Mouse (Mus musculus) forebrain, embryonic 10.5 days (tissue): Measurements from ENCODE around the gene Ctdsp2. TPM values are rescaled to one million over a fixed set of nuclear protein-coding genes. Genes with fewer than 3 reads are reported as not detected.
A peak's percentile ranks its signal among the peaks of the same experiment; 100 is the strongest.

ENCODE experiments used
- DNase-seq: peaks from one replicate; pipeline ENCODE4 v3.0.0-alpha.2; 2017; ENCODE audit warnings: low spot score; ENCODE audit errors: extremely low spot score
- H3K27ac ChIP-seq: fragments of 300-500 bp; sonication (generic); 2 replicates; pipeline ENCODE4 v1.5.1; 2016; ENCODE audit warnings: mild to moderate bottlenecking
- H3K27me3 ChIP-seq: fragments of 300-500 bp; sonication (generic); 2 replicates; pipeline ENCODE4 v1.6.1; 2016; ENCODE audit warnings: mild to moderate bottlenecking; ENCODE audit not compliant: poor library complexity, severe bottlenecking
- H3K36me3 ChIP-seq: fragments of 300-500 bp; sonication (generic); replicated peaks from 2 replicates; pipeline ENCODE4 v1.6.1; 2016; ENCODE audit warnings: mild to moderate bottlenecking, moderate library complexity
- H3K4me1 ChIP-seq: fragments of 300-500 bp; sonication (generic); 2 replicates; pipeline ENCODE4 v1.6.1; 2016
- H3K4me3 ChIP-seq: fragments of 300-500 bp; sonication (generic); 2 replicates; pipeline ENCODE4 v1.5.1; 2016; ENCODE audit warnings: mild to moderate bottlenecking, moderate library complexity
- H3K9me3 ChIP-seq: fragments of 300-500 bp; sonication (generic); 2 replicates; pipeline ENCODE4 v1.6.1; 2016; ENCODE audit warnings: mild to moderate bottlenecking, moderate library complexity
- WGBS: fragments of 180-500 bp; shearing (Covaris S2); methylation state at CpG from one replicate; pipeline ENCODE4 v1.1.7; 2016; 5-methylcytosine and 5-hydroxymethylcytosine counted together
- polyA plus RNA-seq: library from polyadenylated mRNA; unstranded; fragments of >200 nt; fragmentation: Nextera tagmentation; extraction: Ambion mirVana; gene quantifications from 2 replicates; pipeline ENCODE4 v1.2.1, GENCODE M21; 2016

Gene Ctdsp2
- 42.3 and 42.5 TPM in 2 replicates for polyA plus RNA-seq

DNA sequence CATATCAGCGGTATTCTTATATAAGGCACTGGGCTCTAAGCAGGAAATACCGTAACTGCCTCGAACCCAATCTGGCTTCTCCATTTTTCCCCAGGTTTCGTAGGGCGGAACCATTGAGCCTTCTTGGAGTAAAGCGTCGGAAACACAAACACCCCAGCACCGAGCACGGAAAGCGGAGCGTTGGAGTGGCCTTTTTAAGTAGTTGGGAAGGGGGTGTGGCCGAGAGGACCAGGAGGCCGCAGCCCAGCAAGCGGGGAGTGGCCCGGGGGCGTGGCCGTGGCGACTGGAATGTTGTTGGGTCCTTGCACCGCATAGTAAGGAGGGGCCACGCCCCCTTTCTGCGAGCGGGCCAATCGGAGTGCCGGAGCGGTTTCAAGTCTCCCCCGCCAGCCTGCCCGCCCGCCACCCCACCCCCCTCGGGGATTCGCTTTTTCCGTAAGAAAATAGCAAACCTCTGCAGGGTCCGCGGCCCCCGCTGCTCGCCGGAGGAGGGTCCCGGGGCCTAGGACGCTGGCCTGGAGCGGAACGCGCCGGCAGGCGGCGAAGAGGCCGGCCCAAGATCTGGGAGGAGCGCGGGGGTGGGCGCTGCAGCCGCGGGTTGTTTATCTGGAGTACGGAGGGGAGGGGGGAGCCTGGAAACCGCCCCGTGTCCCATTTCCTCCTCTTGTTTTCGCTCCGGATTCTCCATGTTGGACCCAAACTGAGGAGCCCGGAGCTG lies at the start of gene Ctdsp2:
Gene Ctdsp2 (plus strand): TSS at position 441 of the 718 bp plus-strand sequence.
- Histone ChIP-seq H3K27me3 (0 out of 2 replicates have a peak, but pooled peaks cover 3% of the 10 kb centered on the region), H3K4me3 (peak within 1 kb of the TSS; percentile 99), H3K36me3 (peaks cover 11% of the 10 kb centered on the region), H3K9me3 (no peaks in the 10 kb centered on the region), H3K4me1 (peaks cover 57% of the 10 kb centered on the region), H3K27ac (peak within 1 kb of the TSS; percentile 99)
- DNase-seq, result peak; percentile 100
- WGBS, result under 1% methylated on average over 56 of the region's 56 CpGs

DNA sequence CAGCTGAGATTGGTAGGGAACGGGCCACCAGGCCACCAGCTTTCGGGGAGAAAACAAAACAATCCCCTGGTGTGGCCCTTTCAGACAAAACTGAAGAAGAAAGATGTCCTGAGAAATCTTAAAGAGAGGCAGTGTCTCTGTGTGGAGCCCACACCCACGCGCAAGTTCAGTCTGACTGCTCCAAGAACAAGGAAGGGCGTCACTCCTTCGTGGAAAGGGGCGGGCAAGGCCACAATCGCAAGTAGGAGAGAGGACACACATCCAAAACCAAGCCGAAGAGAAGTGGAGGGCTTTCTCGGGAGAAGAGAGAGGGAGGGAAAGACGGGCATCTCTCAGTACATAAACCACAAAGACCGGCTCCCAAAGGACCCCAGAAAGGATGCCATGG lies 49.7 kb upstream of the Ctdsp2 start:
- Histone ChIP-seq H3K4me3 (peak overlapping the region; percentile 62), H3K27me3 (peaks cover 51% of the 10 kb centered on the region), H3K27ac (peak overlapping the region; percentile 88), H3K4me1 (peaks cover 67% of the 10 kb centered on the region), H3K36me3 (no peaks in the 10 kb centered on the region), H3K9me3 (no peaks in the 10 kb centered on the region)
- WGBS, result 25% methylated on average over 12 of the region's 12 CpGs
- DNase-seq, result no peak

DNA sequence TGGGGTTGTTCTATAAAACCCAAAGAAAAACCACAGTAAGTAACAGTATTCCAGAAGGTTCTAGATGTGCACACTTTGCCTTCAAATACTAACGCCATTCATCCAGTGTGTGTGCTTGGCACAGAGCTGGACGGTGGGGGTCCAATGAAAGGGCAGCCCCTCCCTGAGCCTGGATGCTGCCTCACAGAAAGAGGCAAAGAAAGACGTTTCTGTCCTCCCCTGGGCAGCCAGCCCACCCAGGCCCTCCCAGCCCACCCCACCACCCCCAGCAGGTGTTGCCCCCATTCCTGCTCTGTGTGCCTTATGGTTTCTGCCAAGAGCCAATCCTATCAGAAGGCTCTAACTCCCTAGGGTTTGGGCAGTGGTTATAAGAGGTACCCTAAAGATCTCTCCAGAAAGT lies 49.0 kb upstream of the Ctdsp2 start:
- H3K4me3 ChIP-seq, result no peak overlapping the region

DNA sequence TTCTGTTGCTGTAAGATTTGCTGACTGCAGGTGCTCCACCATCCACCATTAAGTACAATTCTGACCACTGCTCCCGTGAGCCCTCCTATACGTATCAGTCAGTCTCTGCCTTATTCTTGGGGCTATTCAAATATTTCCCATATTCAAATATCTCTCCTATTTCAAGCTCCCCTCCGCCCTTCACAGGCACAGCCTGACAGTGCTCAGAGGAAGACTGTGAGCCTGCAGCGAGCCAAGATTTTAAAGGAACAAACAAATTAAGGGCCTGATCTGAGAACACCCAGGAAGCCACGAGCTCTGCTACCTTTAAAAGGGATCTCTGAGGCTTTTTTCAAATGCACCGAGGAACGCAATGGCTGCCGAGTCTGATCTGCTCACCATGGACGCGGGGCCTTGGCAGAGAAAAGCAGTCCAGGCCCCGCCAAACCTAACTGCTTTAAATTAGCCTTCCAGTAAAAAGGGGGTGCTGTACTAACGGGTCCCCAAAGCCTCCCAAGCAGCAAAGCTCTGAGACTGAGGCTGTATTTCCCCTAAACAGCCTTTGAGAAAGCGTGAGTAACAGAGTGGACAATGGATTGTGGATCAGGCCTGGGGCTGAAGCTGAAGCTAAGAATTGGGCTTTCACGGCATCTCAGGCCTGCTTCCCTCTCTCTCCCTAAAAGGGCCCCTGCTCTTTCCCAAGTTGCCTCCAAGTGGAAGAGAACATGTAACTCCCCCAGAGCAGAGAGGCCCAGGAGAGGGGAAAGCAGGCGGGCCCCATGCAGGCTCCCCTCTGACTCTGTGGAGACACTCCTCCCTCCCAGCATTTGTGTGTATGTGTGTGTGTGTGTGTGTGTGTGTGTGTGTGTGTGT lies 48.0 kb upstream of the Ctdsp2 start:
- peak; percentile 41 for DNase-seq
- H3K9me3 ChIP-seq, result no peaks in the 10 kb centered on the region
- 40% methylated on average over 15 of the region's 15 CpGs for WGBS
- H3K27me3 ChIP-seq, result peaks cover 47% of the 10 kb centered on the region
- H3K27ac ChIP-seq, result peak overlapping the region; percentile 89
- no peaks in the 10 kb centered on the region for H3K36me3 ChIP-seq
- no peak overlapping the region; the same call in 1 of the 2 replicates for H3K4me3 ChIP-seq
- H3K4me1 ChIP-seq, result peaks cover 75% of the 10 kb centered on the region

More for the DNA sequence above, 49.0 kb upstream of the Ctdsp2 start:
- Histone ChIP-seq H3K9me3 (no peaks in the 10 kb centered on the region), H3K4me1 (peaks cover 67% of the 10 kb centered on the region), H3K36me3 (no peaks in the 10 kb centered on the region), H3K27ac (peak overlapping the region; percentile 89), H3K27me3 (peaks cover 51% of the 10 kb centered on the region)
- 59% methylated on average over 3 of the region's 3 CpGs for WGBS
- no peak for DNase-seq

DNA sequence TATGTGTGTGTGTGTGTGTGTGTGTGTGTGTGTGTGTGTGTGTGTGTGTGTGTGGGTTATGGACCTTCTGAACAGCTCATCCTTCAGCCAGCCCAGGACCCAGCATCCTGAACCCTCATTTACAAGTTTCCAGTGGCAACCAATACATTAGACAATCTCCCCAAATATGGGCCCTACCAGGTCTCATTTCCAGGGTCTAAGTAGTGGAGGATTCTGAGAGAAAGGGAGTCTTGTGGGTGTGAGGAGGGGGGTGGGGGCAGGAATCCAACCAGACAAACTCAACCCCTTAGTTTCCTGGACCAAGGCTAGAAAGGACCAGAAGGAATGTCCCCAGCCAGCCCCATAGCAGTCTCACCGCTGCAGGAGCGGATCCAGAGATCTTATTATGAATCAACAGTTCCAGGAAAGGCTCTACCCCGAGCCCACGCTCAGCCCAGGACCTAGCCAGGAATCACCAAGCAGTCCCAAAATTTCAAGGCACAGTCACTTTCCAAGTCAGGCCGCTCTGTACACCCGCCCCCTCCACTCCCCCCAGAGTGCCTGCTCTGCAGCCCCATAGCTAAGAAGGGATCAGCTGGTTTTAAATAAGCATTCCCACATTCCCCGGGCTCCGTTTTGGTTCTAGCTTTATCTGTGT lies 47.3 kb upstream of the Ctdsp2 start:
- WGBS, result 74% methylated on average over 8 of the region's 8 CpGs
- Histone ChIP-seq H3K36me3 (no peaks in the 10 kb centered on the region), H3K9me3 (no peaks in the 10 kb centered on the region), H3K27ac (peak overlapping the region; percentile 89), H3K4me1 (peaks cover 75% of the 10 kb centered on the region), H3K4me3 (no peak overlapping the region), H3K27me3 (peaks cover 40% of the 10 kb centered on the region)
- DNase-seq, result no peak

DNA sequence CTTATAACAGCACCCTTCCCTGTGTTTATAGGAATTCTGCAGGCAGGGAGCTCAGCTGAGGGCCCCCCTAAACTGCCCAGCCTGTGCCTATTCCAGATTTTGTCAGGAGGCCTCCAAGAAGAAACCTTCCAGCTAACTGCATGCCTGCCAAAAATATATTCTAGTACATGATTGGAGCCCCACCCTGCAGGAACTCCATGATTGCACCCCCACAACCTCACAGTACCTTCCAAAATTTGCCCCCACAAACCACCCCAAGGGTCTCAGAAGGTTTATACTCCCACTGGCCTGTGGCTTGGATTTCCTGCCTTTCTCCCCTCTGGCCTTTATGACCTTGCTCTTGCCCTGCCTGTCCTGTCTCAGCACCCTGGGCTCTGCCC lies 46.8 kb upstream of the Ctdsp2 start:
- H3K9me3 ChIP-seq, result no peaks in the 10 kb centered on the region
- no peak for DNase-seq
- peak overlapping the region; percentile 89 for H3K27ac ChIP-seq
- H3K27me3 ChIP-seq, result peaks cover 35% of the 10 kb centered on the region
- peaks cover 71% of the 10 kb centered on the region for H3K4me1 ChIP-seq
- H3K36me3 ChIP-seq, result no peaks in the 10 kb centered on the region
- H3K4me3 ChIP-seq, result no peak overlapping the region

DNA sequence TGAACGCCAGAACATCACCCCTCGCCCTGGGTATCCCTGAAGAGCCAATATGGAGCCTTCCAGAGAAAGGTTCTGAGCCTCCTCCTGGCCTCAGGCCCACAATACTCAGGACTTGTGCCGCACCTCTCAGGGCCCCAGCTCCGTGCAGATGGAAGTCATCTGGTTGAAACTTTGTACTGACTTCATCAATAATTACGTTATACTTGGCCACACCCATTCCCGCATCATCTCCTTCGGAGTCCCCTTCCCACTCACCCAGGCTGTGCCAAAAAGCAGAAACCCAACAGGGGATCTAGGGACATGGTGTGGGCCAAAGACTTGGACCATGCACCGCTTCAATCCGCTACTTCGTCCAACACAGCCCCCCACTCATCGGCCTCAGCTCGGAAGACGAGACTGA lies 44.0 kb upstream of the Ctdsp2 start:
- 92% methylated on average over 13 of the region's 13 CpGs for WGBS
- DNase-seq, result no peak
- H3K27me3 ChIP-seq, result peaks cover 8% of the 10 kb centered on the region
- H3K4me3 ChIP-seq, result no peak overlapping the region
- no peaks in the 10 kb centered on the region for H3K36me3 ChIP-seq
- H3K9me3 ChIP-seq, result peaks cover 16% of the 10 kb centered on the region
- H3K4me1 ChIP-seq, result peaks cover 43% of the 10 kb centered on the region
- H3K27ac ChIP-seq, result peak overlapping the region; percentile 79; the same call in 1 of the 2 replicates

DNA sequence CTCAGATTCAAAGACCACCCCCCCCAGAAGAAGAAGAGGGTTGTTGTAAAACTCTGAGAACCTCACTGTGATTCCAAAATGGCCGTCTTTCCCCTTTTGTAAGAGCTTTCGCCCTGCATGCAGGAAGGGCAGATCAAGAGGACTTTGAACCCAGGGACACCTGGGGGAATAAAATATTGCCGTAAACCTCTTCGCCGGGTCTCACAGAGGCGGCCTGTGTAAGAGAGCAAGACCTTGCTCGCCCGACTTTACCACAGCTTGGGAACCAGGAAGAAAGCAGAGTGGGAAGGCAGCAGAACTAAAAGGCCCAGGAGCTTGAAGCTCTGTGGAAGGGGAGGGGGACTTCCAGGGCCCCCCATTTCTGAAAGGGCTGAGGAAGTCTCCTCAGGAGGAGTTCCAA lies 43.4 kb upstream of the Ctdsp2 start:
- H3K9me3 ChIP-seq, result peaks cover 16% of the 10 kb centered on the region
- H3K27ac ChIP-seq, result peak overlapping the region; percentile 79
- H3K4me3 ChIP-seq, result no peak overlapping the region
- 90% methylated on average over 8 of the region's 8 CpGs for WGBS
- DNase-seq, result no peak
- H3K27me3 ChIP-seq, result peaks cover 2% of the 10 kb centered on the region
- H3K36me3 ChIP-seq, result no peaks in the 10 kb centered on the region
- peaks cover 37% of the 10 kb centered on the region for H3K4me1 ChIP-seq

DNA sequence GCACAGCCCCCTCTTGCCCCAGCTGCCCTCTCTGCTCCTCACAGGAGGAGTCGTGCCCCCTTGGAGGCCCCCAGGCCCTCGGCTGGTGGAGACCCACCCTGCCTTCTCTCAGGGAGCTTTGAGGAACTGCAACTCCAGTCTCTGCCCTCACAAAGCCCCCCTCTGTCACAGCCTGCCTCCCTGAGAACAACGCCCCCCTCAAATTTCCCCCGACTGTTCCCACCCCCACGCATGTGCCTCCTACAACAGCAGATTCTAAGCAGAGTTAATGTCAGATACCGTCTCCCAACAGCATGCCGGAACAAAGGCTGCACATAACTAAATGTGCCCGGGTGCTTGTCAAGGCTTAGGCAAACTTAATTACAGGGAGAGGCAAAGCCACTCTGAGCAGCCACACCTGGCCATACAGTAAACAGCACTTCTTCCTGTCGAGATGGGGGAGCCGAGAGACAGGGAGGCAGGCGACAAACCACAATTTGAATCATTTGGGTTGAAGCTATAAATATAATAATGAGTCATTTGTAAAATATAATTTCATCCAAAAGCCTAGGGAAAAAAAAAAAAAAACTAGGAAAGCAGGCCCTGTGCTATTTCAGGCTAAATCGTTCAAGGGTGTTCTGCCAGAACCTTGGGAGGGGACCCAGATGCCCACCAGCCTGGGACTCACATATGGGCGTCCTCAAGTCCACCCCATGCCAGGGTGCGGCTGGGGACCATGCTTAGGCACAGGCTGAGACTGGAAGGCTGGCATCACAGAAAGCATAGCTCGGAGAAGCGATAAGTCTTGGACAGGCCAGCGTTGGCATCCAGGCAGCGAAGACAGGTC lies 42.7 kb upstream of the Ctdsp2 start:
- 66% methylated on average over 18 of the region's 18 CpGs for WGBS
- H3K4me3 ChIP-seq, result no peak overlapping the region
- DNase-seq, result no peak
- H3K4me1 ChIP-seq, result peaks cover 31% of the 10 kb centered on the region
- peak overlapping the region; percentile 79 for H3K27ac ChIP-seq
- H3K27me3 ChIP-seq, result no peaks in the 10 kb centered on the region
- peaks cover 16% of the 10 kb centered on the region for H3K9me3 ChIP-seq
- no peaks in the 10 kb centered on the region for H3K36me3 ChIP-seq

DNA sequence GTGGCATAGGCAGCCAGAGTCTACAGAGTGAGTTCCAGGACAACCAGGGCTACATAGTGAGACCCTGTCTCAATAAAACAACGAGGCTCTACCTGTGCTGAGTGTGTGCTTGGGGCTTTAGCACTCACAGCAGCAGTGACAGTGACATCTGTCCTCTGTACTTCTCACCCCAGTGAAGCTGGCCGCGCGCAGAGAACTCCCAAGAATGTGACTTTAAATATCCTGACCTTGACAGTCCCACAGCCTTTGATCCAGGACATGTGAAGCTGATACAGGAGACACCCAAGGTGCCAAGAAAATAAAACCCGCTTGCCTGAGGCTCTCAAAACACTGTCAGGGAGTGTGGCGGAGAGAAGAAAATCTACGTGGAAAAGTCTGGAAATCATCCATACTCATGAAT lies 37.6 kb upstream of the Ctdsp2 start:
- Histone ChIP-seq H3K4me3 (no peak overlapping the region), H3K4me1 (peaks cover 5% of the 10 kb centered on the region), H3K36me3 (no peaks in the 10 kb centered on the region), H3K27ac (no peak overlapping the region), H3K9me3 (peaks cover 19% of the 10 kb centered on the region), H3K27me3 (no peaks in the 10 kb centered on the region)
- WGBS, result 84% methylated on average over 7 of the region's 7 CpGs
- DNase-seq, result no peak

DNA sequence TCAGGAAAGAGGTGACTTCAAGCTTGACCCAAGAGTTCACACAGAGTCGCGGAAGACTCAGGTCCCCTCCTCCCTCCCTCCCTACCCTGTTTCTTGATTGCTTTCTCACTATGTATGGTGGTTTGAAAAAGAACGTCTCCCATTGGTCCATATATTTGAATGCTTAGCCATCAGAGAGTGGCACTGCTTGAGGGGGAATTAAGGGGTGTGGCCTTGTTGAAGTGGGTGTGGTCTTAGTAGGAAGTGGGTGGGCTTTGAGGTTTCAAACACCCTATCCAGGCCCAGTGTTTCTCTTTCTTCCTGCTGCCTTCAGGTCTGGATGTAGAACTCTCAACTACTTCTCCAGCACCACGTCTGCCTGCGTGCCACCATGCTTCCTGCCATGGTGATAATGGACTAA lies 33.0 kb upstream of the Ctdsp2 start:
- WGBS, result 94% methylated on average over 5 of the region's 5 CpGs
- Histone ChIP-seq H3K27me3 (no peaks in the 10 kb centered on the region), H3K4me1 (peaks cover 9% of the 10 kb centered on the region), H3K27ac (no peak overlapping the region), H3K4me3 (no peak overlapping the region), H3K36me3 (no peaks in the 10 kb centered on the region), H3K9me3 (peaks cover 10% of the 10 kb centered on the region; the same call in 1 of the 2 replicates)
- no peak for DNase-seq

DNA sequence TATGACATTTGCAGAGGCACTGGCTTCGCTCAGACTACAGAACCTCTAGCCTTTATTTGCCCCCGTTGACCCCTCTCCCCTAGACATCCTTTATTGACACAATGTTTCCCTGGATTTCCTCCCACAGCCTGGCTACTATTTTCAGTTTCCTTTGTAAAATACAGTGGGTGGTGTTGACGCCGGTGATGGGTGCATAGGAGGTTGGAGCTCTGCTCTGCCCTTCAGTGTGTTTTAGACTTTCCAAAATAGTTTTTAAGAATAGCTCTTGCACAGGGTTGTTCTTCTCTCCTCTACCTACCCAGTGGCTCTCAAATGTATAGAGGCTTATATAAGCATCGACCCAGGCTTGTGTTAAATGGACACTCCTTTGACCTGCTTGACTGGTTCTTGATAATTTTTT lies 28.7 kb upstream of the Ctdsp2 start:
- Histone ChIP-seq H3K27me3 (no peaks in the 10 kb centered on the region), H3K36me3 (no peaks in the 10 kb centered on the region), H3K9me3 (peaks cover 10% of the 10 kb centered on the region; the same call in 1 of the 2 replicates), H3K4me1 (peaks cover 9% of the 10 kb centered on the region), H3K27ac (no peak overlapping the region), H3K4me3 (no peak overlapping the region)
- WGBS, result 78% methylated on average over 5 of the region's 5 CpGs
- no peak for DNase-seq
